Mouse (Mus musculus): Measurements from ENCODE around the gene Papolb. TPM values are rescaled to one million over a fixed set of nuclear protein-coding genes. Genes with fewer than 3 reads are reported as not detected.

The Papolb gene
- not detected in 2 replicates for total RNA-seq (2015)
- total RNA-seq (2017), result not detected in 2 replicates

GRCm38 (mm10) chr5:142529915-142530314, at the start of gene Papolb:
Papolb (minus strand) TSS chr5:142530076.
- ATAC-seq (ENCODE audit: poor library complexity, severe bottlenecking), result no peak

GRCm38 (mm10) chr5:142578192-142578591, 48.3 kb upstream of the Papolb start:
- no peak for ATAC-seq (ENCODE audit: poor library complexity, severe bottlenecking)

- no peak for ATAC-seq (ENCODE audit: poor library complexity, severe bottlenecking)
Measured at GRCm38 (mm10) chr5:142576832-142577231, 47.0 kb upstream of the Papolb start.

GRCm38 (mm10) chr5:142574323-142575057, 44.6 kb upstream of the Papolb start:
- ATAC-seq (ENCODE audit: poor library complexity, severe bottlenecking), result no peak

GRCm38 (mm10) chr5:142564606-142565005, 34.7 kb upstream of the Papolb start:
- ATAC-seq (ENCODE audit: poor library complexity, severe bottlenecking), result no peak

GRCm38 (mm10) chr5:142560261-142560660, 30.4 kb upstream of the Papolb start:
- no peak for ATAC-seq (ENCODE audit: poor library complexity, severe bottlenecking)

GRCm38 (mm10) chr5:142557397-142558067, 27.7 kb upstream of the Papolb start:
- peak; percentile 88 for ATAC-seq (ENCODE audit: poor library complexity, severe bottlenecking)

- no peak for ATAC-seq (ENCODE audit: poor library complexity, severe bottlenecking)
Measured at GRCm38 (mm10) chr5:142556721-142557120, 26.8 kb upstream of the Papolb start.

GRCm38 (mm10) chr5:142555866-142556265, 26.0 kb upstream of the Papolb start:
- no peak for ATAC-seq (ENCODE audit: poor library complexity, severe bottlenecking)

GRCm38 (mm10) chr5:142550706-142551652, 21.1 kb upstream of the Papolb start, which contains the start of gene Radil:
Radil (minus strand) TSS chr5:142551098.
- peak; percentile 85 for ATAC-seq (ENCODE audit: poor library complexity, severe bottlenecking)

GRCm38 (mm10) chr5:142549961-142550705, 20.3 kb upstream of the Papolb start:
- ATAC-seq (ENCODE audit: poor library complexity, severe bottlenecking), result no peak

GRCm38 (mm10) chr5:142549441-142549840, 19.6 kb upstream of the Papolb start:
- no peak for ATAC-seq (ENCODE audit: poor library complexity, severe bottlenecking)

GRCm38 (mm10) chr5:142547066-142547465, 17.2 kb upstream of the Papolb start:
- ATAC-seq (ENCODE audit: poor library complexity, severe bottlenecking), result no peak

GRCm38 (mm10) chr5:142546344-142546743, 16.5 kb upstream of the Papolb start:
- ATAC-seq (ENCODE audit: poor library complexity, severe bottlenecking), result no peak

GRCm38 (mm10) chr5:142545014-142545795, 15.3 kb upstream of the Papolb start:
- ATAC-seq (ENCODE audit: poor library complexity, severe bottlenecking), result no peak

- ATAC-seq (ENCODE audit: poor library complexity, severe bottlenecking), result no peak
Measured at GRCm38 (mm10) chr5:142537286-142537685, 7.4 kb upstream of the Papolb start.

GRCm38 (mm10) chr5:142535388-142535787, 5.5 kb upstream of the Papolb start:
- ATAC-seq (ENCODE audit: poor library complexity, severe bottlenecking), result no peak

- no peak for ATAC-seq (ENCODE audit: poor library complexity, severe bottlenecking)
Measured at GRCm38 (mm10) chr5:142524711-142525464, 5.0 kb downstream of the Papolb start.

Data from megakaryocyte, adult 5-6 weeks (primary cell).